Mouse (Mus musculus): Measurements from ENCODE around the gene Slf2. TPM values are rescaled to one million over a fixed set of nuclear protein-coding genes. Genes with fewer than 3 reads are reported as not detected.
A peak's percentile ranks its signal among the peaks of the same experiment; 100 is the strongest.

Gene Slf2
- polyA plus RNA-seq, 1 experiment = 20.6 TPM

DNA sequence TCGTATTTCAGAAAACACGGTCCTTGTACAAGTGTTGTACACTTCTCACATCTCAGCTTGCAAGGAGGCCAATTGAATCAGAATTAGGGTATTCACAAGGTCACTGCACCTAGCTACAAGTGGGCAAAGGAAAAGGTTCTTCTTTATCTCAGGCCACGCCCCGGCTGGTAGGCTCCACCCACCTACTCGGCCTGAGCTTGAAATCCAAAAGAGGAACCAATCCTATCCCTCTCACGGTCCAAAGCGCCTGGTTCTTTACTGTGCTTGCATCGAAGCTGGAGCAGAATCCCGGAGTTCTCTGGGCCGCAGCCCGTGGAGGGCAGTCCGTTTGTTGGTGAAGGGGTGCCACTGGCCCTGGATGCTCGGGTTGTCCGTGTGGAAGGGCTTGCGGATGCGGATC, 74.5 kb downstream of the Slf2 start, which contains the start of gene Twnk:
Twnk (plus strand) TSS at position 220 of the 400 bp plus-strand sequence.
- Histone ChIP-seq H3K4me1 (ENCODE audit: control insufficient read depth, insufficient read depth, low read length) (peaks cover 10% of the 10 kb centered on the region), H3K4me3 (ENCODE audit: insufficient read depth, low read length) (peak within 1 kb of the TSS; percentile 92), H3K27ac (ENCODE audit: insufficient read depth, low read depth, low read length) (peak within 1 kb of the TSS; percentile 79)
- TF ChIP-seq POLR2A (IDR thresholded peaks at IDR 0.05; ENCODE audit: borderline replicate concordance, low read depth, low read length) (0 out of 2 replicates have a peak, but pooled peaks have one; percentile 39), CTCF (IDR thresholded peaks at IDR 0.05; ENCODE audit: low read depth, low read length) (no peak)

DNA sequence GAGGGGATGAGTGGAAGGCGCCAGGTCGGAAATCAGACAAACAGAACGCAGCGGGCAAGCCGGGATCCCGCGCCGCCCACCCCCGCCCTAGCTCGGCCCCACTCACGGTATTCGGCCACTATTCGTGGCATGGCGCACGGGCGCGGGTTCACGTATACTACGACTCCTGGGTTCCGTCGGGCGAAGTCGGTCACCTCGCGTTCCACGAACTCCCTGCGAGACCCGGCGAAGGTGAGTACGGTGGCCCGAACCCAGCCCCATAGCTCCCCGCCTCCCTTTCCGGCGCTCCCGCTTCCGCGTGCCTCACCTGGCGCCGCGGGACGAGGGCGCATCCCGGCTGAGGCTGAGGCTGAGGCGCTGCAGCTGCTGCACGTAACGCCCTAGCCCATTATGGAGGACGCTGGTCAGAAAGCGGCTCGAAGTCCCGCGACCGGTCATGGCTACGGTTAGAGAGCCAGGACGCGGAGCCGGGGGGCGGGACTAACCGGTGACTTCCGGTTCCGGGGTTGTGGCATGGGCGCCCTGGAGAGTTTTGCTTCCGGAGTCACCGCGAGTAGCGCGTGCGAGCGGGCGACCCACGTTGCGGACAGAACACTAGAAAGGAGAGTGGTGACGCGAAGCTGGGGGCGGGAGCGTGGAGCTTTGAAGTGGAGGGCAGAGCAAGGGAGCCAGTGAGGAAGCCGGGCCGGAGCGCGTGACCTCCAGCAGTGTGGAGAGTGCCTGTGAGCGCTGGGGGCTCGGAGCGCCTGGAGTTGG, 75.2 kb downstream of the Slf2 start, which contains the start of gene Mrpl43:
Mrpl43 (minus strand) TSS at position 486 of the 756 bp plus-strand sequence.
- Histone ChIP-seq H3K27ac (ENCODE audit: insufficient read depth, low read depth, low read length) (peak within 1 kb of the TSS; percentile 79), H3K4me1 (ENCODE audit: control insufficient read depth, insufficient read depth, low read length) (peaks cover 10% of the 10 kb centered on the region), H3K4me3 (ENCODE audit: insufficient read depth, low read length) (peak within 1 kb of the TSS; percentile 92)
- TF ChIP-seq POLR2A (IDR thresholded peaks at IDR 0.05; ENCODE audit: borderline replicate concordance, low read depth, low read length) (no peak), CTCF (IDR thresholded peaks at IDR 0.05; ENCODE audit: low read depth, low read length) (no peak)

DNA sequence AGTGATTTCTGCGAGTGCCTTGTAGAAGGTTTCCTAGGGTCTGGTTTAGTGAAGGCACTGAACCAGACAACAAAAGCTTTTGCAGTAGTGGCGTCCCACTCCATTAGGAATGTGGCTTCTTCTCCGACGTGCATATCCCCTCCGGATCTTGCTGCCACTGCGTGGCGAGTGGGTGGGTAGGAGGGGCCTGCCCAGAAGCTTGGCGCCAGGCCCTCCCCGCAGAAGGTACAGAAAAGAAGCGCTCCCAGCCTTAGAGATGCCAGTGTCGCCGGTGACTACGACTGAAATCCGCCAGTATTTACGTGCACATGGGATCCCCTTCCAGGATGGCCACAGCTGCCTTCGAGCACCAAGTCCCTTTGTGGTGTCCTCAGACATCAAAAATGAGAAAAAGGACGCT, 76.1 kb downstream of the Slf2 start:
- H3K4me3 ChIP-seq (ENCODE audit: insufficient read depth, low read length) = peak overlapping the region; percentile 92
- no peak for TF ChIP-seq POLR2A (IDR thresholded peaks at IDR 0.05; ENCODE audit: borderline replicate concordance, low read depth, low read length)
- no peak for TF ChIP-seq CTCF (IDR thresholded peaks at IDR 0.05; ENCODE audit: low read depth, low read length)
- peak overlapping the region; percentile 79 for H3K27ac ChIP-seq (ENCODE audit: insufficient read depth, low read depth, low read length)

GRCm38 (mm10) chr19:45007425-45008191, 76.7 kb downstream of the Slf2 start:
- Histone ChIP-seq H3K4me3 (ENCODE audit: insufficient read depth, low read length) (peak overlapping the region; percentile 92), H3K27ac (ENCODE audit: insufficient read depth, low read depth, low read length) (peak overlapping the region; percentile 79; the same call in 1 of the 2 replicates), H3K4me1 (ENCODE audit: control insufficient read depth, insufficient read depth, low read length) (peaks cover 10% of the 10 kb centered on the region)
- TF ChIP-seq POLR2A (IDR thresholded peaks at IDR 0.05; ENCODE audit: borderline replicate concordance, low read depth, low read length) = no peak
- no peak for TF ChIP-seq CTCF (IDR thresholded peaks at IDR 0.05; ENCODE audit: low read depth, low read length)

More for the DNA sequence above, 76.1 kb downstream of the Slf2 start:
- H3K4me1 ChIP-seq (ENCODE audit: control insufficient read depth, insufficient read depth, low read length) = peaks cover 10% of the 10 kb centered on the region

GRCm38 (mm10) chr19:45010646-45011045, 79.7 kb downstream of the Slf2 start:
- H3K4me1 ChIP-seq (ENCODE audit: control insufficient read depth, insufficient read depth, low read length) = peaks cover 18% of the 10 kb centered on the region
- H3K4me3 ChIP-seq (ENCODE audit: insufficient read depth, low read length) = no peak overlapping the region
- TF ChIP-seq POLR2A (IDR thresholded peaks at IDR 0.05; ENCODE audit: borderline replicate concordance, low read depth, low read length) (no peak), CTCF (IDR thresholded peaks at IDR 0.05; ENCODE audit: low read depth, low read length) (no peak)

GRCm38 (mm10) chr19:45012219-45012618, 81.3 kb downstream of the Slf2 start:
- TF ChIP-seq POLR2A (IDR thresholded peaks at IDR 0.05; ENCODE audit: borderline replicate concordance, low read depth, low read length) (no peak), CTCF (IDR thresholded peaks at IDR 0.05; ENCODE audit: low read depth, low read length) (no peak)
- Histone ChIP-seq H3K4me3 (ENCODE audit: insufficient read depth, low read length) (no peak overlapping the region), H3K27ac (ENCODE audit: insufficient read depth, low read depth, low read length) (no peak overlapping the region), H3K4me1 (ENCODE audit: control insufficient read depth, insufficient read depth, low read length) (peaks cover 18% of the 10 kb centered on the region)

More at GRCm38 (mm10) chr19:45010646-45011045, 79.7 kb downstream of the Slf2 start:
- no peak overlapping the region for H3K27ac ChIP-seq (ENCODE audit: insufficient read depth, low read depth, low read length)

- H3K4me1 ChIP-seq (ENCODE audit: control insufficient read depth, insufficient read depth, low read length) = peaks cover 14% of the 10 kb centered on the region
- H3K27ac ChIP-seq (ENCODE audit: insufficient read depth, low read depth, low read length) = no peak overlapping the region
- TF ChIP-seq CTCF (IDR thresholded peaks at IDR 0.05; ENCODE audit: low read depth, low read length) = peak; percentile 11; the same call in 1 of the 2 replicates
- TF ChIP-seq POLR2A (IDR thresholded peaks at IDR 0.05; ENCODE audit: borderline replicate concordance, low read depth, low read length) = no peak
- no peak overlapping the region for H3K4me3 ChIP-seq (ENCODE audit: insufficient read depth, low read length)
Measured at GRCm38 (mm10) chr19:45012636-45013035, 81.7 kb downstream of the Slf2 start.

- TF ChIP-seq POLR2A (IDR thresholded peaks at IDR 0.05; ENCODE audit: borderline replicate concordance, low read depth, low read length) (no peak), CTCF (IDR thresholded peaks at IDR 0.05; ENCODE audit: low read depth, low read length) (no peak)
- peaks cover 12% of the 10 kb centered on the region for H3K4me1 ChIP-seq (ENCODE audit: control insufficient read depth, insufficient read depth, low read length)
- no peak overlapping the region for H3K4me3 ChIP-seq (ENCODE audit: insufficient read depth, low read length)
- H3K27ac ChIP-seq (ENCODE audit: insufficient read depth, low read depth, low read length) = no peak overlapping the region
Measured at GRCm38 (mm10) chr19:45013581-45014225, 82.8 kb downstream of the Slf2 start.

DNA sequence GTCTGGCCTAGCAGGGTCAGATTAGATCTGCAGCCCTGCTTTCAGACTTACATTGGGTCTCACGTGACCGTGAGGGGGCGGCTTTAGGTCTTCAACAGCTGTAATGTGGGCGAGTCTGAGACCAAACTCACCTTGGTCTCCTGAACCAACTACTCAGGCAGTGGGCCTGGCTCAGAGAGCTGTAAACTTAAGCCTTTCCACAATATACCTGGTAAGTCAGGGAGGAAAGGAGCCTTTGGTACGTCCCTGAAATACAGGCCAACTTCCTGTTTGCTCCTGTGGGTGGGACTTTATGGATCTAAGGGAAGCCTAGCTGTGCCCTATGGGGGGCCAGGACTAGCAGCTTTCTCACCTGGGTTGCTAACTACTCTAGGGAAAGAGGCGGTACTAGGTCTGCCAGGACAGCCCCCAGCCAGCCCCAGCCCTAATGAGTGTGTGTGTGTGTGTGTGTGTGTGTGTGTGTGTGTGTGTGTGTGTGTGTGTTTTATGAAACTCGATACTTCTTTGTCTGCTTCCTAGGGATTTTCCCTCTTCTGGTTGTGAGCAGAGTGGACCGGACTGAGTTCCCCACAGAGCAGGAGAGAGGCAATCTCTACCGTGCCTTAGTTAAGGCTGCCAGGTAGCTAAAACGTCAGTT, 83.5 kb downstream of the Slf2 start, which contains the start of gene Lzts2:
Lzts2 (plus strand) TSS at position 80 of the 637 bp plus-strand sequence.
- peak within 1 kb of the TSS; percentile 66 for H3K4me3 ChIP-seq (ENCODE audit: insufficient read depth, low read length)
- no peak for TF ChIP-seq CTCF (IDR thresholded peaks at IDR 0.05; ENCODE audit: low read depth, low read length)
- TF ChIP-seq POLR2A (IDR thresholded peaks at IDR 0.05; ENCODE audit: borderline replicate concordance, low read depth, low read length) = no peak
- peaks cover 12% of the 10 kb centered on the region for H3K4me1 ChIP-seq (ENCODE audit: control insufficient read depth, insufficient read depth, low read length)
- no peak within 1 kb of the TSS for H3K27ac ChIP-seq (ENCODE audit: insufficient read depth, low read depth, low read length)
